Mouse (Mus musculus) neural tube, embryonic 11.5 days (tissue): ENCODE measurements at regions not wholly inside any gene's neighbourhood (a gene's known extent, or its start where the extent isn't known, plus 50 kb on each side); places are given as distances from the start of the nearest gene placed in this dataset.

ENCODE experiments used
- ATAC-seq: fragments of 200-750 bp; cut with Nextera tagmentation; 2 replicates; pipeline ENCODE4 v1.8.0; 2017; ENCODE audit warnings: moderate number of reproducible peaks, mild to moderate bottlenecking, moderate TSS enrichment, moderate library complexity; ENCODE audit not compliant: insufficient read depth, low FRiP score, low TSS enrichment
- DNase-seq: peaks from one replicate; pipeline ENCODE4 v3.0.0-alpha.2; 2015; ENCODE audit warnings: low spot score
- H3K27ac ChIP-seq: fragments of 300-500 bp; sonication (generic); 2 replicates; pipeline ENCODE4 v1.5.1; 2014; ENCODE audit warnings: low read depth, mild to moderate bottlenecking, low read length
- H3K27me3 ChIP-seq: fragments of 300-500 bp; sonication (generic); 2 replicates; pipeline ENCODE4 v1.6.1; 2014; ENCODE audit warnings: mild to moderate bottlenecking, low read length, mixed read lengths; ENCODE audit not compliant: control insufficient read depth, insufficient read depth
- H3K36me3 ChIP-seq: fragments of 300-500 bp; sonication (generic); 2 replicates; pipeline ENCODE4 v1.6.1; 2014; ENCODE audit warnings: mild to moderate bottlenecking, low read length, moderate library complexity, mixed read lengths; ENCODE audit not compliant: control insufficient read depth, insufficient read depth
- H3K4me1 ChIP-seq: fragments of 300-500 bp; sonication (generic); 2 replicates; pipeline ENCODE4 v1.6.1; 2014; ENCODE audit warnings: low read length, mixed read lengths; ENCODE audit not compliant: control insufficient read depth, insufficient read depth
- H3K4me2 ChIP-seq: fragments of 300-500 bp; sonication (generic); 2 replicates; pipeline ENCODE4 v1.6.1; 2014; ENCODE audit warnings: low read depth, mild to moderate bottlenecking, moderate library complexity
- H3K4me3 ChIP-seq: fragments of 300-500 bp; sonication (generic); 2 replicates; pipeline ENCODE4 v1.5.1; 2014; ENCODE audit warnings: low read depth, low read length
- H3K9ac ChIP-seq: fragments of 300-500 bp; sonication (generic); 2 replicates; pipeline ENCODE4 v1.6.1; 2014; ENCODE audit warnings: mild to moderate bottlenecking, low read length
- H3K9me3 ChIP-seq: fragments of 300-500 bp; sonication (generic); 2 replicates; pipeline ENCODE4 v1.6.1; 2016; ENCODE audit warnings: low read length; ENCODE audit not compliant: control insufficient read depth
- WGBS: fragments of 180-500 bp; shearing (Covaris S2); extraction: QIAGEN DNeasy Blood & Tissue Kit; methylation state at CpG from one replicate; pipeline ENCODE4 v1.1.7; 2014; 5-methylcytosine and 5-hydroxymethylcytosine counted together

DNA sequence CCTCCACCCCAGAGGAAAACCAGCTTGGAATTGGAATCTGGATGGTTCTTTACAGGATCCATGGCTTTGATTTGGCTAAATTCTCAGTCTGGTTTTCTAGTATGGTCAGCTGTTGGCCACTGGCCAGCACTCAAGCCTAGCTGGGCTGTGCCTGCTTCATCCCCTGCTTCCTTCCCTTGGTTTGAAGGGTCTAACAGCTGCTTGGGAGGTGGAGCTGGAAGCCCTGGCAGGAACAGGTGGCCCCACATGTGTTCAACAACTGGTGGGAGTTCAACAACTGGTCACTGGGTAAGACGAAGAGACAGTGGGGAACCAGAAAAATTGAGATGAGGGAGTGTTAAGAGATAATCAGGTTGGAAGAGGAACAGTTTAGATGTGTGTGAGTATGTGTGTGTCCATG lies 82.3 kb upstream of the C2cd4b start:
- Histone ChIP-seq H3K9ac (no peak overlapping the region), H3K4me1 (no peaks in the 10 kb centered on the region), H3K4me3 (no peak overlapping the region), H3K36me3 (no peaks in the 10 kb centered on the region), H3K27ac (no peak overlapping the region), H3K27me3 (no peaks in the 10 kb centered on the region), H3K9me3 (no peaks in the 10 kb centered on the region), H3K4me2 (no peak overlapping the region)
- WGBS = 66% methylated on average over 1 of the region's 1 CpGs
- ATAC-seq (no peak), DNase-seq (no peak)

DNA sequence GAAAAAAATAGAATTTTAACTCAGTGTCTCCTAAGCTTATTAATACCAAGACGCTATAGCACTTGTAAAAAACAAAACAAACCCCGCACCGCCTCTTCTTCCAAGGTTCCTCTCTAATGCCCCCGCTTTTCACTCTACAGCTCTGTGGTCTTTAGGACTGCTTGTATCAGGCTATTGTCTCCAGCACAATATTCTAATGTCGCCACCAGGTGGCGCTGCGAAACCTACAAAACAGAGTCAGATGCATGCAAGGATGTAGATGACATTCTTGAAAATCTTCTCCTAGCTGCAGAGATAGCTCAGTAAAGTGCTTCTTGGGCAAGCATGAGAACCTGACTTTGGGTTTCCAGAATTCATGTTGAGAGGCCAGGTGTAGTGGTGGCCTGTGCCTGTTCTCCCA lies 75.9 kb upstream of the C2cd4b start:
- Histone ChIP-seq H3K9ac (no peak overlapping the region), H3K27me3 (no peaks in the 10 kb centered on the region), H3K4me3 (no peak overlapping the region), H3K4me1 (no peaks in the 10 kb centered on the region), H3K27ac (no peak overlapping the region), H3K36me3 (no peaks in the 10 kb centered on the region), H3K9me3 (no peaks in the 10 kb centered on the region), H3K4me2 (no peak overlapping the region)
- ATAC-seq (no peak), DNase-seq (peak; percentile 84)
- WGBS = 14% methylated on average over 7 of the region's 7 CpGs

DNA sequence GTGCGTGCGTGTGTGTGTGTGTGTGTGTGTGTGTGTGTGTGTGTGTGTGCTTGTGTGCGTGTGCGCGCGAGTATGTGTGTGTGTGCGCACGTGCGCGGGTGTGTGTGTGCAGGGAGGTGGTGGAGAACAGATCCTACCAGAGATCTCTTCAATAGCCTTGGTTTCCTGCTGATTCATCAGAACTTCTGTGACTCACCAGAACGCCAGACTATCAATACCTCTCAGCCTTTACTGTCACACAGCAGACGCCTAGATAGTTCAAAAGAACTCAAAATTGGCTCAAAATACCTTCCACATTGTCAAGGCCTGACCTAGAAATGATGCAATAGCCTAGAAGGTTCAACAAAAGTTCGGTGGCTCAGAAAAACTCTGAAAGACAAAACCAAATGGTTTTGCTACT lies 66.8 kb upstream of the C2cd4b start:
- H3K4me2 ChIP-seq = no peak overlapping the region
- no peak overlapping the region for H3K4me3 ChIP-seq
- WGBS = 89% methylated on average over 13 of the region's 13 CpGs
- H3K4me1 ChIP-seq = no peaks in the 10 kb centered on the region
- H3K27me3 ChIP-seq = no peaks in the 10 kb centered on the region
- H3K9me3 ChIP-seq = no peaks in the 10 kb centered on the region
- ATAC-seq = no peak
- no peak for DNase-seq
- no peak overlapping the region for H3K27ac ChIP-seq
- no peaks in the 10 kb centered on the region for H3K36me3 ChIP-seq
- no peak overlapping the region for H3K9ac ChIP-seq

DNA sequence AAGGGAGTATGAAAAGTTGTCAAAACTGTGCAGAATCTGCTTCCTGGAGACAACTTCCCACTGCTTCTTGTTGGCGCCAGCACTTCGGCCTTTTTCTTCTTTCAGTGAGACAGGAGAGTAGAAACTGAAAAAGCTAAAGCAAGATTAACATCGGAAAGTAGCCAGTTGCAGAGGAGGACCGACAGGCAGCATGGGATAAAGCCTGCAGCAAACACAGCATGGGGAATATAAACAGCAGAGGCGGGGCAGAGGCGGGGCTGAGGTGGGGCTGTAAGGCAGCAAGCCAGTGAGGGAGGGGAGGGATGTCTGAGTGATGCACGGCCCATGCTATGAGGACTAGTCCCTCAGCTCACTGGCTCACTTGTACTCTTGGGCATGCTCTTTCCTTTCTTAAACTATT lies 65.5 kb upstream of the C2cd4b start:
- ATAC-seq = no peak
- DNase-seq = no peak
- H3K36me3 ChIP-seq = no peaks in the 10 kb centered on the region

DNA sequence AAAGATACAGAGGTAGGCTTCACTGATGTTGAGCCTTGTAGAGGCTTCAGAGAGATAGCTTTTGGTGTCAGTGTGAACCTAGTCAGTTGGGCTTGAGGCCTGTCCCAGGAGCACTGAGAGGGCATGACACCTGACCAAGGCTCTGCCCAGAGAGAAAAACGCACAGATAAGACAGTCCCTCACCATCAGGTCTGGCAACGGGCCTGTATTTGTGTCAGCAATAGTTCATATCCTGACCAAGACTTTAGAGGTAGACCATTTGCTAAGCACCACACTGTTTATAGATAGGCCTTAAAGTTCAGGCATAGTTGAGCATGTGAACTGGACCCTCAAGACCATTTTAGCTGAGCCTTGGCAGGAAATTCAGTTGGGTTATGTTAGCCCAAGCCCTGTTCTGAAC lies 60.4 kb upstream of the C2cd4b start:
- Histone ChIP-seq H3K4me1 (no peaks in the 10 kb centered on the region), H3K9me3 (no peaks in the 10 kb centered on the region), H3K27me3 (no peaks in the 10 kb centered on the region), H3K4me3 (no peak overlapping the region), H3K4me2 (no peak overlapping the region), H3K27ac (no peak overlapping the region), H3K36me3 (no peaks in the 10 kb centered on the region), H3K9ac (no peak overlapping the region)
- DNase-seq (no peak), ATAC-seq (no peak)
- WGBS = 93% methylated on average over 2 of the region's 2 CpGs

More for the DNA sequence above, 65.5 kb upstream of the C2cd4b start:
- H3K4me3 ChIP-seq = no peak overlapping the region
- no peak overlapping the region for H3K27ac ChIP-seq
- no peaks in the 10 kb centered on the region for H3K4me1 ChIP-seq
- H3K27me3 ChIP-seq = no peaks in the 10 kb centered on the region
- H3K9ac ChIP-seq = no peak overlapping the region
- 19% methylated on average over 7 of the region's 7 CpGs for WGBS
- H3K9me3 ChIP-seq = no peaks in the 10 kb centered on the region
- H3K4me2 ChIP-seq = no peak overlapping the region

DNA sequence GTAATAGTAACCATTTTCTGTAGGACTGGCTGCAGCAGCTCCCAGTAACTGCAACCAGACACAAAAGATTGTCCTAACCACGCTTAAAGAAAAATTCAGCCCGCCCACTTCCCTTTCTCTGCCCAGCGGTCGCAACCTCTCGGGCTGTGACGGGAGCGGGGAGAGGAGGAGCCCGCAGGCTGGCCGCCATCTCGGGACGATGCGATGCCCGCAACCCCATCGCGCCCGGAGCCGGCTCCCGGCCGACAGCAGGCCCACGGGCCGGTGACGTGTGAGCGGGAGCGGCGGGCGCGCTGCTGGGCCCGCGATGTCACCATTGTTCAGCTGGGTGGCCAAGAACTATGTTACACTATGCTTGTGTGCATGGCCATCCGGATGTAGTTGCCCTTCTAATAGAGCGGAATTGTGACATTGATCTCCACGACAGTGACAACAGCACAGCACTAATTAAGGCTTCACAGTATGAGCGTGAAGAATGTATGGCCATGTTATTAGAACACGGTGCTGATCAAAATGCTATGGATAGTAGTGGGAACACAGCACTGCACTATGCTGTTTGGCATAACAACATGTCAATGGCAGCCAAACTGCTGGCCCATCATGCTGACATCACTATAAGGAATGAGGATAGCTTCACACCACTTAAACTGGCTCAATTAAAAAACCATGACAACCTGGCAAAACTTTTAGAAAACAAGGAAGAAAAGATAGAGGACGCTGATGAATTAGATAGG lies 59.2 kb upstream of the C2cd4b start:
- DNase-seq = peak; percentile 70
- WGBS = 17% methylated on average over 35 of the region's 35 CpGs

DNA sequence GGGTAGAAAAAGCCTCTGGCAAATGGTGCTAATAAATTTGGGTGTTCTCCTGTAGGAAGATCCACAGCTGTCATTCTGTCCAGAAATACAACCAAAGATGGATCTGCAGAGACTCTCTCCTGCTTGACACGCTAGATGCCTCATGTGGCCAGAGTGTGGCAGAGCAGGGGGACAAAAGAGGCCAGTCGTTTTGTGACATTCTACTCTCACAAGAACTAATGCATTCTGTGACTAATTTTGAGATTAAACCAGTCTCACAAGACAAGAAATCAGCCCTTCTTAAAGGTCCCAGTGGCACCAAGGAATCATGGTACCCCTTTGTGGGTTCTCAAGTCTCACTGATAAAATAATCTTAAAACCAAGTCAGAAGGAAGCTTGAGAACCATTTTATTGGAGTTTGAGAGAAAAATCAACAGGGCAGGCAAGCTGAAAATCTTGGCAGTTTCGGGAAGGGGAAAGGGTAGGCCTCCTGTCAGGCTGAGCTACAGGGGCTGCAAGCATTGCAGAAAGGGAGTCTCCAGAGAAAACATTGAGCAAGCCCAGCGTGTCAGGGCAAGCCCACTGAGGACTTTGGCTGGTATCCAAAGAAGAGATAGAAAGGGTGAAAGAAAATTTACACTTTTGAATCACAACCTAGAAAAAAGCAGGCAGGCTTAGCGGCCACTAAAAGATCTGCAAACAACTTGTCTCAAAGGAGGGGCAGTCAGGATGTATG lies 50.8 kb upstream of the C2cd4b start:
- Histone ChIP-seq H3K4me2 (no peak overlapping the region), H3K9me3 (no peaks in the 10 kb centered on the region), H3K36me3 (no peaks in the 10 kb centered on the region), H3K4me1 (no peaks in the 10 kb centered on the region), H3K27me3 (no peaks in the 10 kb centered on the region), H3K9ac (no peak overlapping the region), H3K4me3 (no peak overlapping the region), H3K27ac (no peak overlapping the region)
- 57% methylated on average over 5 of the region's 5 CpGs for WGBS
- ATAC-seq = no peak
- no peak for DNase-seq

More for the DNA sequence above, 59.2 kb upstream of the C2cd4b start:
- ATAC-seq = peak; percentile 31; the same call in 1 of the 2 replicates
- H3K36me3 ChIP-seq = no peaks in the 10 kb centered on the region
- H3K9ac ChIP-seq = peak overlapping the region; percentile 68
- H3K4me1 ChIP-seq = no peaks in the 10 kb centered on the region
- H3K4me3 ChIP-seq = peak overlapping the region; percentile 28
- no peaks in the 10 kb centered on the region for H3K9me3 ChIP-seq
- H3K27me3 ChIP-seq = no peaks in the 10 kb centered on the region
- no peak overlapping the region for H3K27ac ChIP-seq
- H3K4me2 ChIP-seq = peak overlapping the region; percentile 63
